Mouse (Mus musculus): ENCODE data around the gene Lyve1.

DNA sequence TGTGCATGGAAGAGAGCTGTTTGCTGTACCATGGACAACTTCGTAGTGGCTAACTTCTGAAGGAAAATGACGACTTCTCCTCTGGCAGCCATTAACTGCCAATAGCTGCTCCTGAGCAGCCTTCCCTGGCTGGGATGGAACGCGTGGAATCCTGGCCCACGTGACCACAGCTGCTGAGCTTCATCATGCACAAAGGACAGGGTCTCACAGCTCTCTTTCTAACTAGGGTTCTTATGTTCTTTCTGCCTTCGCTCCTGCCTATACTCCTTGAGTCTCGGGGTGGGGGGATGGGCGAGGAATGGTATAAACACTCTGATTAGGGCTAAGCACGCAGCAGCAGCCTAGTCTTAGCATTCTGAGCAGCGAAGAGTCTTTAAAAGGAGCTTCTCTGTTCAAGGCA lies 2.0 kb upstream of the Lyve1 start:
- no peak for TF ChIP-seq EP300 (IDR thresholded peaks at IDR 0.05)
- TF ChIP-seq CTCF (IDR thresholded peaks at IDR 0.05), result no peak
